Mouse (Mus musculus) liver, postnatal 0 days (tissue): Measurements from ENCODE around the gene Disp3. TPM values are rescaled to one million over a fixed set of nuclear protein-coding genes. Genes with fewer than 3 reads are reported as not detected.

ENCODE experiments used
- ATAC-seq: fragments of 200-750 bp; cut with Nextera tagmentation; 2 replicates; pipeline ENCODE4 v1.8.0; 2017; ENCODE audit warnings: mild to moderate bottlenecking, moderate library complexity
- DNase-seq: peaks from one replicate; pipeline ENCODE4 v3.0.0-alpha.2; 2016
- H3K27ac ChIP-seq: fragments of 300-500 bp; sonication (generic); 2 replicates; pipeline ENCODE4 v1.5.1; 2014; ENCODE audit warnings: antibody characterized with exemption, moderate library complexity, mild to moderate bottlenecking, low read depth
- H3K27me3 ChIP-seq: fragments of 300-500 bp; sonication (generic); 2 replicates; pipeline ENCODE4 v1.6.1; 2014; ENCODE audit warnings: low read length, control low read depth, mixed read lengths; ENCODE audit not compliant: insufficient read depth
- H3K36me3 ChIP-seq: fragments of 300-500 bp; sonication (generic); replicated peaks from 2 replicates; pipeline ENCODE4 v1.6.1; 2014; ENCODE audit warnings: mild to moderate bottlenecking, control low read depth, low read length, moderate library complexity, mixed read lengths; ENCODE audit not compliant: insufficient read depth
- H3K4me1 ChIP-seq: fragments of 300-500 bp; sonication (generic); 2 replicates; pipeline ENCODE4 v1.6.1; 2014; ENCODE audit warnings: antibody characterized with exemption, mild to moderate bottlenecking, control low read depth; ENCODE audit not compliant: insufficient read depth
- H3K4me2 ChIP-seq: fragments of 300-500 bp; sonication (generic); 2 replicates; pipeline ENCODE4 v1.6.1; 2014; ENCODE audit warnings: low read depth, mild to moderate bottlenecking, low read length, moderate library complexity, mixed read lengths
- H3K4me3 ChIP-seq: fragments of 300-500 bp; sonication (generic); 2 replicates; pipeline ENCODE4 v1.5.1; 2014; ENCODE audit warnings: low read depth, low read length
- H3K9ac ChIP-seq: fragments of 300-500 bp; sonication (generic); replicated peaks from 2 replicates; pipeline ENCODE4 v1.6.1; 2014; ENCODE audit warnings: mild to moderate bottlenecking, moderate library complexity
- H3K9me3 ChIP-seq: fragments of 300-500 bp; sonication (generic); 2 replicates; pipeline ENCODE4 v1.6.1; 2016; ENCODE audit warnings: mild to moderate bottlenecking, control low read depth, low read length, mixed read lengths
- CTCF ChIP-seq: sonication (generic); IDR thresholded peaks from 2 replicates; pipeline ENCODE4 v1.5.1; 2016; ENCODE audit warnings: antibody characterized with exemption, low read depth
- EP300 ChIP-seq: IDR thresholded peaks from 2 replicates; pipeline ENCODE4 v1.6.1; 2016; ENCODE audit warnings: antibody characterized with exemption, low read depth, mild to moderate bottlenecking
- WGBS: fragments of 180-500 bp; shearing (Covaris S2); extraction: QIAGEN DNeasy Blood & Tissue Kit; methylation state at CpG from one replicate; pipeline ENCODE4 v1.1.7; 2014; ENCODE audit not compliant: insufficient replicate concordance; 5-methylcytosine and 5-hydroxymethylcytosine counted together
- polyA plus RNA-seq: library from polyadenylated mRNA; unstranded; fragments of >200 nt; fragmentation: Nextera tagmentation; extraction: Ambion mirVana; gene quantifications from 2 replicates; pipeline ENCODE4 v1.2.1, GENCODE M21; 2015

Disp3 gene
- polyA plus RNA-seq, 1 experiment from 2014 or later, result not detected

GRCm38 (mm10) chr4:148286226-148287031, 1.3 kb downstream of the Disp3 start:
- DNase-seq, result peak; percentile 34
- no peaks in the 10 kb centered on the region for H3K9me3 ChIP-seq
- no peak overlapping the region for H3K4me3 ChIP-seq
- H3K27me3 ChIP-seq, result peaks cover 31% of the 10 kb centered on the region
- no peak overlapping the region for H3K27ac ChIP-seq
- 19% methylated on average over 22 of the region's 22 CpGs for WGBS
- no peaks in the 10 kb centered on the region for H3K36me3 ChIP-seq
- no peak for TF ChIP-seq EP300
- no peak for ATAC-seq
- 0 out of 2 replicates have a peak, but pooled peaks cover 3% of the 10 kb centered on the region for H3K4me1 ChIP-seq
- H3K4me2 ChIP-seq, result no peak overlapping the region
- no peak overlapping the region for H3K9ac ChIP-seq

- no peak overlapping the region for H3K9ac ChIP-seq
- no peak for DNase-seq
- H3K36me3 ChIP-seq, result no peaks in the 10 kb centered on the region
- no peak overlapping the region for H3K4me3 ChIP-seq
- TF ChIP-seq EP300, result no peak
- TF ChIP-seq CTCF, result no peak
- WGBS, result 53% methylated on average over 13 of the region's 13 CpGs
- no peak overlapping the region for H3K4me2 ChIP-seq
- H3K27ac ChIP-seq, result no peak overlapping the region
- H3K9me3 ChIP-seq, result no peaks in the 10 kb centered on the region
- no peak for ATAC-seq
- 0 out of 2 replicates have a peak, but pooled peaks cover 3% of the 10 kb centered on the region for H3K4me1 ChIP-seq
- peaks cover 31% of the 10 kb centered on the region for H3K27me3 ChIP-seq
Measured at GRCm38 (mm10) chr4:148284219-148284618, 3.5 kb downstream of the Disp3 start.

GRCm38 (mm10) chr4:148276816-148277491, 10.8 kb downstream of the Disp3 start:
- 29% methylated on average over 4 of the region's 4 CpGs for WGBS
- Histone ChIP-seq H3K4me3 (no peak overlapping the region), H3K27ac (no peak overlapping the region), H3K9me3 (no peaks in the 10 kb centered on the region), H3K4me2 (no peak overlapping the region), H3K36me3 (no peaks in the 10 kb centered on the region), H3K27me3 (peaks cover 10% of the 10 kb centered on the region), H3K4me1 (no peaks in the 10 kb centered on the region), H3K9ac (no peak overlapping the region)
- ATAC-seq (no peak), DNase-seq (no peak)
- TF ChIP-seq EP300 (no peak), CTCF (no peak)

- DNase-seq (no peak), ATAC-seq (no peak)
- 44% methylated on average over 3 of the region's 3 CpGs for WGBS
Measured at GRCm38 (mm10) chr4:148274671-148275070, 13.1 kb downstream of the Disp3 start.

GRCm38 (mm10) chr4:148273229-148273628, 14.5 kb downstream of the Disp3 start:
- no peak overlapping the region for H3K27ac ChIP-seq
- ATAC-seq (no peak), DNase-seq (no peak)
- no peaks in the 10 kb centered on the region for H3K4me1 ChIP-seq
- 12% methylated on average over 2 of the region's 2 CpGs for WGBS
- H3K9ac ChIP-seq, result no peak overlapping the region
- H3K27me3 ChIP-seq, result peaks cover 18% of the 10 kb centered on the region
- H3K4me2 ChIP-seq, result no peak overlapping the region
- no peak for TF ChIP-seq CTCF
- no peak for TF ChIP-seq EP300
- no peak overlapping the region for H3K4me3 ChIP-seq
- no peaks in the 10 kb centered on the region for H3K9me3 ChIP-seq
- no peaks in the 10 kb centered on the region for H3K36me3 ChIP-seq

More at GRCm38 (mm10) chr4:148274671-148275070, 13.1 kb downstream of the Disp3 start:
- no peak overlapping the region for H3K27ac ChIP-seq
- no peaks in the 10 kb centered on the region for H3K4me1 ChIP-seq
- no peak overlapping the region for H3K4me3 ChIP-seq
- no peaks in the 10 kb centered on the region for H3K9me3 ChIP-seq
- no peak overlapping the region for H3K4me2 ChIP-seq
- H3K36me3 ChIP-seq, result no peaks in the 10 kb centered on the region
- TF ChIP-seq EP300, result no peak
- TF ChIP-seq CTCF, result no peak
- H3K9ac ChIP-seq, result no peak overlapping the region
- H3K27me3 ChIP-seq, result peaks cover 18% of the 10 kb centered on the region

GRCm38 (mm10) chr4:148271656-148272055, 16.1 kb downstream of the Disp3 start:
- no peak for ATAC-seq
- H3K27me3 ChIP-seq, result peaks cover 18% of the 10 kb centered on the region
- no peak for DNase-seq

More at GRCm38 (mm10) chr4:148271656-148272055, 16.1 kb downstream of the Disp3 start:
- Histone ChIP-seq H3K4me3 (no peak overlapping the region), H3K4me2 (no peak overlapping the region), H3K4me1 (no peaks in the 10 kb centered on the region), H3K9ac (no peak overlapping the region), H3K27ac (no peak overlapping the region), H3K9me3 (no peaks in the 10 kb centered on the region), H3K36me3 (no peaks in the 10 kb centered on the region)
- 6% methylated on average over 39 of the region's 39 CpGs for WGBS
- TF ChIP-seq CTCF (no peak), EP300 (no peak)
